Mouse (Mus musculus): ENCODE measurements around the gene BC024063.
"Not testable (repeated sequence)": the region's sequence is repeated elsewhere in the genome, so short reads cannot be mapped to it uniquely, and the experiment has no call there.

BC024063 gene

DNA sequence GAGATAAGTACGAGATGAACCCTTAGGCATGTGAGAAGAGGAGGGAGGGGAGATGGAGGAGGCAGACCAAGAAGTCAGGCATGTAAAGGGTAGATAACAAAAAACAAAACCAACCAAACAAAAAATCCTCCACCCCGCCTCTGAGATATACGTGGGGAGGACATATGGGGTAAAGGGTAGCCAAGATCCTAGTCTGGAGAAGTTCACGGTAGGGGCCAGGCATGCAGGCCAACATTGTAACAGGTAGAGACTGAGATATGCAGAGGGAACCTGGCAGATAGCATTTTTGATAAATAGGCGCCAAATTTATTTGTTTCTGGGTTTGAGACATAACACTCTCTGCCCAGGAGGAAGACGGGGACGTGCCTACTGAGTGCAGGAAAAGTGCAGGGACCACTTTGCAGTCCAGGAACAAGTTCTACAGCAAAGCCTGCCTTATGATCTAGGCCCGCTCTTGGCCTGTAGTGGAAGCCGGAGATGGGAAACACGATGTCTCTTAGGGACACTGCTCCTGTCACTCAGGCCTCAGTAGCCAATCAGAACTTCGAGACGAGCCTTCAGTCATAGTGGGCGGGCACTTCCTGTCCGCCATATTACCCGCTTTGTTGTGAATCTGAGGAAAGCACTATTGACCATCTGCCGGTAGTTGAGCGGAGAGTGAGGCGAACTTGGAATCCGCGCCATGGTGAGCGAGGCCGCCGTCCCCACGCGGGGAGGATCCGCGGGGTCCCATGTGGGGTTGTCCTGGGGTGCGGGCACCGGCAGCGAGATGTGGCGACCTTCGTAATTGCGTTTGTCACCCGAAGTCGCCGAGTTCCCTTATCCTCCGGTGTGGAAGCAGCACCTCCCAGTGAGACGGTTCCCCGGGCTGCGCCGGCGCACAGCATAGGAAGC, at the start of gene BC024063:
Gene BC024063 (plus strand): TSS at position 626 of the 894 bp plus-strand sequence.
- peak; percentile 83 for DNase-seq

DNA sequence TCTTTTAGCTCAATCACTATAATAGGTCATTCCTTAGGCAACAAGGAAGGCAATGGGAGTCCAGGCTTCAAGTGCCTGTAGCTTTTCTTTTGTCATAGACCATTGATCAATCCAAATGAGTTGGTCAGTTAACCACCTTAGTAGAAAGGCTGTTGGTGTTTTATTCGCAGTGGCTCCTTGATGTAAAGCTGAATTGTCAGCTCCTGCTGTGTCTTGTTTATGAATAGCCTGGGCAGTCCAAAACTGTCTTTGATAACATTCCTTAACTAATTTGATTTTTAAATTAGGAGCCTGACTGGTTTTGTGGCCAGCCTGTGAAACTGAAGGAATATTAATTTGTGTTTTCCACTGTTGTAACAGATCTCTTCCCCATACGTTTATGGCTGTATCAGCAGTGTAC, 41.0 kb upstream of the BC024063 start:
- DNase-seq, result no peak

DNA sequence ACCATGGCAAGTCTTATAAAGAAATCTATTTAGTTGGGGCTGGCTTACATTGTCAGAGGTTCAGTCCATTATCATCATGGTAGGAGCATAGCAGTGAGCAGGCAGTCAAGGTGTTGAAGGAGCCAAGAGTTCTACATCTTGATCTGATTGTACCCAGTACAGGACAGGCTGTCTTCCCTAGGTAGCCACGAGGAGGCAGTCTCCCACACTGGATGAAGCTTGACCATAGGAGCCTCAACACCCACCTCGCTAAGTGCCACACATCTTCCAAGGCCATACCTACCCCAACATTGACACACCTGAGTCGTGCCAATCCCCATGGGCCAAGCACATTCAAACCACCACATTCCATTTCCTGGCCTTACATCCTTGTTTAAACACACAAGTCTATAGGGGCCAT, 36.5 kb upstream of the BC024063 start:
- no peak for DNase-seq

DNA sequence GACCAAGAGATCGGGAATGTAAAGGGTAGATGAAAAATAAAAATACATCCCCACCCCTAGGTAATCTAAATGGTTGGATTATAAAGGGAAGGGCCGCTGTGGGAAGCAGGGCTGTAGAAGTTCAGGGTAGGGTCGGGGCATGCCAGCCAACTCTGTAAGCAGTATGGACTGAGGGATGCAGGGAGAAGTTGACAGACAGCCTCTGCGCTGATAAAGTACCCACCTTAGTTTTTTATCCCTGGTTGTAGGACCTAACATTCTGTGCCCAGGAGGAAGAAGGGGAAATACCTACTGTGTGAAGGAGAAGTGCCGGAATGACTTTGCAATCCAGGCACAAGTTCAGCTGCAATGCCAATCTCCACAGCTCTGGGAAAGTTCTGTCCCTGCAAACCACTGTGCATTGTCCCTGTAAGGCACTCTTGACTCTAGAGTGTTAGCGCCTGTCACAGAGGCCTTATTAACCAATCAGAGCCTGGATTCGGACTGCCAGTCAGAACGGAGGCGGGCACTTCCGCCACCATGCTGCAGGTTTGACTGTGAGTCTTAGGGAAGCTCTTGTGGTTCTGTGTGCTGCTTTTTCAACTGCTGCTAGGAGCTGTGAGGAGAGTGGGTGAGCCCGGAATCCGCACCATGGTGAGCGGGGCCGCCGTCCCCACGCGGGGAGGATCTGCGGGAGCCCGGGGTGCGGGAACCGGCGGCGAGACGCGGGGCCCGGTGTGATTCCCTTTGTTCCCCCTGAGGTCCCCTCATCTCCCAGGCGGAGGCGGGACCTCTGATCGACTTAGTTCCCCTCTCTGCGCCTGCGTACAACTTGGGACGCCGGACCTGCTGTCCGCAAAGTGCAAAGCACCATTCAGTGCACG, 35.3 kb upstream of the BC024063 start, which contains the start of gene Zfp873:
Gene Zfp873 (plus strand): TSS at position 527 of the 863 bp plus-strand sequence.
- peak; percentile 96 for DNase-seq

DNA sequence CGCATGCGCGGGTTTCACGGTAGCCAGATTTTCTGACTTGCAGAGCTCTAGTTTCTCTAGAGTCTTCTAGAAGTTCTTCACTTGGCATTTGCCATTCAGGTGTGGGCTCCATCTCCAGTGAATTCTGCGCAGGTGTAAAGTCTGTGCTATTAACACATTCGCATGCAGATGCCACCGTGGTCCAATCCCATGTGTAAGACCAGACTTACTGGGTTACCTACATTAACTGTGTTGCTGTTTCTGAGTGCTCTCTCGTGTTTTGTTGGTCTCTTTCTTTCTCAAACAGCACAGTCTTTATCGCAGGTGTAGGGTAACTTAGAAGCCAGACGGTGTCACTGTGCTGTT, 34.7 kb upstream of the BC024063 start:
- not testable (repeated sequence) for DNase-seq

DNA sequence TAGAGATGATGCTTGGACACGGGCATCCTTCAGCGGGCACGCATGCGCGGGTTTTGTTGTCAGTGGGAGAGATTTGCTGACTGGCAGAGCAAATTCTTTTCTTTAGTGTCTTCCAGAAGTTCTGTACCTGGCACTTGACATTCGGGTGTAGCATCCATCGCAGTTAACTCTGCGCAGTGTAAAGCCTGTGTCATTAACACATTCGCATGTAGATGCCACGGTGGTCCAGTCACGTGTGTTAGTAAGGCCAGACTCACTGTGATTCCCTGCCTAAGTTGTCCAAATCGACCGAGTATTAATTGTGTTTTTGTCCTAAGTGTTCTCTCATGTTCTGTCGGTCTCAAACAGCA, 444 bp downstream of the BC024063 start:
- not testable (repeated sequence) for DNase-seq

DNA sequence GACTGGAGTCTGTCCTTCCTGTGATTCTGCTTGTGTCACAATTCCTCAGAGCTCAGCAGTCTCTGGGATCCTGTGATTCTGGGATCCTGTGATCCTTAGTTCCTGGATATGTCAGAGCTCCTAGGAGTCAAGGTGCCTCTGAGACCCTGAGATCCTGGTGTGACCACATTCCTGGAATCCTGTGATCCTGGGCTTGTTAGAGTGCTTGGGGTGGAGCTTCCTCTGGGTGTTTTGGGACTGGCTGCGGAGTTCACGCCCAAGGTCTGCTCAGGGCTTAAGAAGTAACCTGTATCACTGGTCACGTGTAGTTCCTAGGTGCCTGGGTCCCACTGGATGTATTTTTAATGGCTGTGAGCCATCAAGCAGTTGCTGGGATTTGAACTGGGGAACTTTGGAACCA, 34.1 kb downstream of the BC024063 start:
- no peak for DNase-seq

DNA sequence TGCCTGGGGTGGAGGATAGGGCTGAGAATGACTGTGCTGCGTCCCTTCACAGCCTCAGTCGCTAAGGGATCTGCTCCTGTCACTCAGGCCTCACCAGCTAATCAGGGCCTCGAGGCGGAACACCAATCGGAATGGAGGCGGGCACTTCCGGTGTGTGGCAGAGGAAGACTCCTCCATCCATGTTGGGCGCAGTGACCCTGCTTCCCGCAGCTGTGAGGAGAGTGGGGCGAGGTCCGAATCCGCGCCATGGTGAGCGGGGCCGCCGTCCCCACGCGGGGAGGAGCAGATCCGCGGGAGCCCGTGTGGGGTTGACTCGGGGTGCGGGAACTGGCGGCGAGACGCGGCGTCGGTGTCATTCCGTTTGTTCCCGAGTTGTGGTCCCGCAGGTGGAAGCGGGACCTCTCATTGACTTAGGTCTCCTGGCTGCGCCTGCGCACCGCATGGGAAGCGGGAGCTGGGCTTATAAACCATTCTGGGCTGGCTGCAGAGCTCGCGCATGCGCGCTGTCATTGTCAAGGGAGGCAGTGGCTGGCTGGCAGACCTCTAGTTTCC, 44.8 kb downstream of the BC024063 start, which contains the start of gene AU041133:
Gene AU041133 (plus strand): TSS at position 164 of the 552 bp plus-strand sequence.
- peak; percentile 92 for DNase-seq

DNA sequence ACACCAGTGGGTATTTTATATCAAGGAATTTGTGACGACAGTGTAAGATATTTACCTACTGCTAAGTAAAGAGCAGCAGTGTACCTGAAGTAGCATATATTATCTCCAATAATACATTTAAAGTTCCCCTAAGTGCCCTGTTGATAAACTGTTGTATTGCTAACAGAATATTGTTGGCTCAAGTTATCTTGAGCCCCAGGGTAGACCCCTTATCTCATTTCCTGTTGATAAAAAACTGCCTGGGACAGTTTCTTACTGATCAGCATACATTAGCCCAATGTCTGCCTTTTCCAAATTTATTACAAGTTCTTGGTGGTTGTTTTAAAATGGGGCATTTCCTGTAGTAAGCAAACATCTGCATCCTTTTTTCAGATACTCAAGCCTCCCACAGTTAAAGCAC, 62.1 kb downstream of the BC024063 start:
- no peak for DNase-seq

DNA sequence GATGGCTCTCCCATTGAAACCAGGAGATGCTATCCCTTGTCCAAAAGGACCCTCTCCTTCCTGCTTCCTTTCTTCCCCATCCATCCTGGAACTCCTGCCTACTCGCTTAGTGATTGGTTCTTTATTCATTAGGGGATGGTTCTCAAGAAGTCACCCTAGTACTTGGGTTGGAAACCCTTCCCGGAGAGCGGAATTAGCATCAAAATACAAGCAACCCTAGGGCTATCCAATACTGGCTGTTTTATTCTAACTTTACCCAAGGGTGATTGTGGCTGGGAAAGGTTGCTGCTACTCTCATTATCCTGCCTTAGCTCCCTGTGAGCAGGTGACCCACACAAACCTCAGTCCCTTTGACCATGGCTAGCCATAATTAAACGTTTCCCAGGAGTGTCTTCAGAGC, 64.4 kb downstream of the BC024063 start:
- no peak for DNase-seq

All from embryo, embryonic 11 days (tissue).